Comparison of ENCODE assay signal across 10 mouse cellular contexts in the genomic region with DNA sequence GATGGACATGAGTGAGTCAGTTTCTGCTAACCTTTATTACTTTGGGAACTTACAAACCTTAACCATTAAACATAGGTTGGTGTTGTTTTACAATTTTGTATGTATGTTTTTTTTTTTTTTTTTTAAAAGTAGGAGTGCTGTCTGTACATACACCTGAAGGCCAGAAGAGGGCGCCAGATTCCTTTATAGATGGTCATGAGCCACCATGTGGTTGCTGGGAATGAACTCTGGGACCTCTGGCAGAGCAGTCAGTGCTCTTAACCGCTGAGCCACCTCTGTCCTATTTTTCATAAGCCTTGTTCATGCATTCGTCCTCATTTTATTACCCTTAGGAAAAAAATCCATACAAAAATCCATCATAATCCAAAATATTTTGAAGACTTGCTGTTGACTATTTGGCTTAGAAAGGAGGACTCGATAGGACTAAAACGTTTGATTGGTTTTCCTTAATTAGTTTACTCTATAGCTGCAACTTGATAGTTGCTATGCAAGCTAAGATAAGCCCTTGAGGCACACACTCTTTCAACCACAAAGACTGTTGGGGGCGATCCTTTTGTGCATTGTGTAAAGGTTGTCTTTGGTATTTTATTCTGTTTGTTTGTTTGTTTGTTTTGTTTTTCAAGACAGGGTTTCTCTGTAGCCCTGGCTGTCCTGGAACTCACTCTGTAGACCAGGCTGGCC. TPM values are rescaled to one million over a fixed set of nuclear protein-coding genes. Genes with fewer than 3 reads are reported as not detected.
DNase-seq lines count a peak whose midpoint lies in the region; ATAC-seq and TF ChIP-seq lines count a peak whose summit lies in the region.
"Had no signal": no experiment of that assay in that cellular context is flagged by ENCODE, and none has a peak within 500 bp of the region (broad histone marks: within the 10 kb centered on the region; RNA-seq: fewer than 3 reads in every experiment).

No protein-coding gene starts in this region.

- no peaks in the 10 kb centered on the region for H3K4me1 ChIP-seq in hindbrain, embryonic 14.5 days (replicated peaks; ENCODE audit: control insufficient read depth, insufficient read depth, low read length)
- H3K4me1 ChIP-seq in hindbrain, embryonic 16.5 days (ENCODE audit: control insufficient read depth, insufficient read depth, low read depth, low read length) = no peaks in the 10 kb centered on the region
- H3K4me1 ChIP-seq in E14TG2a.4 (replicated peaks; ENCODE audit: low read depth, low read length) = peaks cover 91% of the 10 kb centered on the region
- H3K4me1 ChIP-seq in liver, adult 2 months (ENCODE audit: control insufficient read depth, insufficient read depth, low read length) = no peaks in the 10 kb centered on the region; the same call in 1 of the 2 replicates
- H3K4me1 ChIP-seq: midbrain, embryonic 12.5 days had no signal

- 46% methylated on average over 6 of the region's 6 CpGs for WGBS in hindbrain, embryonic 14.5 days
- 44% methylated on average over 6 of the region's 6 CpGs for WGBS in hindbrain, embryonic 16.5 days
- 27% methylated on average over 6 of the region's 6 CpGs for WGBS in liver, adult 2 months

- no peaks in the 10 kb centered on the region for H3K79me2 ChIP-seq in liver, adult 2 months (ENCODE audit: control insufficient read depth, insufficient read depth, low read length)

- H3K9me3 ChIP-seq in hindbrain, embryonic 14.5 days (ENCODE audit: control insufficient read depth, low read length) = no peaks in the 10 kb centered on the region
- no peaks in the 10 kb centered on the region for H3K9me3 ChIP-seq in hindbrain, embryonic 16.5 days (ENCODE audit: control insufficient read depth, low read length)
- H3K9me3 ChIP-seq in E14TG2a.4 (ENCODE audit: low read length) = no peaks in the 10 kb centered on the region
- H3K9me3 ChIP-seq: midbrain, embryonic 12.5 days had no signal

- TF ChIP-seq POLR2A in liver, adult 2 months (IDR thresholded peaks at IDR 0.05; ENCODE audit: extremely low read depth, insufficient read depth, low read length) = no peak

- no peaks in the 10 kb centered on the region for H3K36me3 ChIP-seq in hindbrain, embryonic 14.5 days (replicated peaks; ENCODE audit: control insufficient read depth, insufficient read depth)
- no peaks in the 10 kb centered on the region for H3K36me3 ChIP-seq in hindbrain, embryonic 16.5 days (ENCODE audit: control insufficient read depth, insufficient read depth, low read length)
- H3K36me3 ChIP-seq in E14TG2a.4 (ENCODE audit: insufficient read depth, low read length) = peaks cover 5% of the 10 kb centered on the region; the same call in 1 of the 2 replicates
- H3K36me3 ChIP-seq in liver, adult 2 months (ENCODE audit: control insufficient read depth, insufficient read depth, low read length) = no peaks in the 10 kb centered on the region
- H3K36me3 ChIP-seq: midbrain, embryonic 12.5 days had no signal

- no peak overlapping the region for H3K4me2 ChIP-seq in hindbrain, embryonic 14.5 days (replicated peaks)
- H3K4me2 ChIP-seq in hindbrain, embryonic 16.5 days (ENCODE audit: low read length) = no peak overlapping the region
- H3K4me2 ChIP-seq: midbrain, embryonic 12.5 days had no signal

- peak; percentile 63 for DNase-seq in hindbrain, embryonic 14.5 days (ENCODE audit: low spot score)
- DNase-seq in c-Kit-positive CD71-positive TER-119-negative erythroid progenitor cells, embryonic 14.5 days (ENCODE audit: low read depth) = peak; percentile 85
- DNase-seq in liver, adult 2 months (ENCODE audit: extremely low read depth, low read depth, low spot score) = peak; percentile 81
- DNase-seq in gastrocnemius, adult 8-10 months (ENCODE audit: low spot score in 2 of 2) = no peak
- no peak for DNase-seq in heart, adult 8-10 months (ENCODE audit: low spot score)

- peak; percentile 75 for TF ChIP-seq CTCF in E14TG2a.4 (conservative IDR thresholded peaks at IDR 0.05; ENCODE audit: low read length)
- TF ChIP-seq CTCF in liver, adult 2 months (IDR thresholded peaks at IDR 0.05; ENCODE audit: low read depth, low read length) = peak; percentile 53

- no peak overlapping the region for H3K4me3 ChIP-seq in hindbrain, embryonic 14.5 days (replicated peaks; ENCODE audit: low read length)
- no peak overlapping the region for H3K4me3 ChIP-seq in hindbrain, embryonic 16.5 days (ENCODE audit: low read length)
- H3K4me3 ChIP-seq in E14TG2a.4 (replicated peaks; ENCODE audit: low read length) = no peak overlapping the region
- no peak overlapping the region for H3K4me3 ChIP-seq in liver, adult 2 months (ENCODE audit: insufficient read depth, low read depth, low read length)
- H3K4me3 ChIP-seq: erythroblast, embryonic 14.5 days; midbrain, embryonic 12.5 days had no signal

- no peaks in the 10 kb centered on the region for H3K27me3 ChIP-seq in hindbrain, embryonic 14.5 days (ENCODE audit: control insufficient read depth, insufficient read depth, low read length)
- H3K27me3 ChIP-seq in hindbrain, embryonic 16.5 days (replicated peaks; ENCODE audit: control insufficient read depth, insufficient read depth, low read length) = no peaks in the 10 kb centered on the region
- no peaks in the 10 kb centered on the region for H3K27me3 ChIP-seq in E14TG2a.4 (ENCODE audit: insufficient read depth, low read length)
- no peaks in the 10 kb centered on the region for H3K27me3 ChIP-seq in liver, adult 2 months (ENCODE audit: control insufficient read depth, insufficient read depth, low read length)

- ATAC-seq in hindbrain, embryonic 14.5 days (ENCODE audit: low FRiP score) = no peak
- ATAC-seq in hindbrain, embryonic 16.5 days = no peak
- no peak for ATAC-seq in frontal cortex, adult (ENCODE audit: low TSS enrichment)

- no peak overlapping the region for H3K27ac ChIP-seq in hindbrain, embryonic 14.5 days
- H3K27ac ChIP-seq in hindbrain, embryonic 16.5 days (ENCODE audit: low read depth, low read length) = no peak overlapping the region
- H3K27ac ChIP-seq in liver, adult 2 months (replicated peaks; ENCODE audit: insufficient read depth, low read depth, low read length) = no peak overlapping the region
- H3K27ac ChIP-seq: midbrain, embryonic 12.5 days had no signal

- no peak overlapping the region for H3K9ac ChIP-seq in hindbrain, embryonic 14.5 days
- H3K9ac ChIP-seq in hindbrain, embryonic 16.5 days (ENCODE audit: low read depth, low read length) = no peak overlapping the region
- H3K9ac ChIP-seq in liver, adult 2 months (ENCODE audit: low read depth, low read length) = no peak overlapping the region
- H3K9ac ChIP-seq: midbrain, embryonic 12.5 days had no signal

RNA-seq across cellular contexts. Expression of a gene that starts 6.8 kb away (rescaled TPM):
- 1.7 and 1.8 TPM in 2 replicates for polyA plus RNA-seq in hindbrain, embryonic 14.5 days (2014; fragmentation: Nextera tagmentation; extraction: Ambion mirVana)
- 2.5 and 2.6 TPM in 2 replicates for polyA plus RNA-seq in hindbrain, embryonic 16.5 days (2015; fragmentation: Nextera tagmentation; extraction: Ambion mirVana)
- 0.18 and 1.2 TPM in 2 replicates for total RNA-seq in liver, adult 2 months (2014; rRNA removed)
- polyA plus RNA-seq in liver, adult 2 months (2012; rRNA removed) = 0.20 and 0.31 TPM in 2 replicates
- total RNA-seq in gastrocnemius, adult 8-10 months (2022) = under 1 TPM in 3 of 4 experiments, not detected in 1; 0.19 to 0.56 (median 0.45) TPM
- total RNA-seq in heart, adult 8-10 months (2022) = 1 to 10 TPM in 1 of 4 experiments, under 1 TPM in 3; 0.31 to 1.9 (median 0.51) TPM

RNA-seq across cellular contexts. Expression of a gene that starts 7.7 kb away (rescaled TPM):
- polyA plus RNA-seq in hindbrain, embryonic 14.5 days (2014; fragmentation: Nextera tagmentation; extraction: Ambion mirVana) = 0.59 TPM in 1 of 2 replicates, not detected in the other
- 0.20 and 0.46 TPM in 2 replicates for polyA plus RNA-seq in hindbrain, embryonic 16.5 days (2015; fragmentation: Nextera tagmentation; extraction: Ambion mirVana)
- total RNA-seq in liver, adult 2 months (2014; rRNA removed) = not detected in 2 replicates
- 0.18 TPM in 1 of 2 replicates, not detected in the other for polyA plus RNA-seq in liver, adult 2 months (2012; rRNA removed)
- not detected for total RNA-seq in gastrocnemius, adult 8-10 months (2022)
- total RNA-seq in heart, adult 8-10 months (2022) = not detected
- polyA plus RNA-seq: erythroblast, embryonic 14.5 days had no signal

RNA-seq across cellular contexts. Expression of a gene that starts 12.0 kb away (rescaled TPM):
- 39.2 and 43.2 TPM in 2 replicates for polyA plus RNA-seq in hindbrain, embryonic 14.5 days (2014; fragmentation: Nextera tagmentation; extraction: Ambion mirVana)
- 52.0 and 53.7 TPM in 2 replicates for polyA plus RNA-seq in hindbrain, embryonic 16.5 days (2015; fragmentation: Nextera tagmentation; extraction: Ambion mirVana)
- 8.3 and 10.2 TPM in 2 replicates for total RNA-seq in liver, adult 2 months (2014; rRNA removed)
- 15.8 and 30.8 TPM in 2 replicates for polyA plus RNA-seq in liver, adult 2 months (2012; rRNA removed)
- total RNA-seq in gastrocnemius, adult 8-10 months (2022) = 10 to 100 TPM; 14.1 to 18.5 (median 16.1) TPM
- total RNA-seq in heart, adult 8-10 months (2022) = 10 to 100 TPM; 11.5 to 16.2 (median 13.7) TPM

RNA-seq across cellular contexts. Expression of a gene that starts 18.4 kb away (rescaled TPM):
- polyA plus RNA-seq in hindbrain, embryonic 14.5 days (2014; fragmentation: Nextera tagmentation; extraction: Ambion mirVana) = 24.9 and 29.6 TPM in 2 replicates
- polyA plus RNA-seq in hindbrain, embryonic 16.5 days (2015; fragmentation: Nextera tagmentation; extraction: Ambion mirVana) = 29.2 and 32.6 TPM in 2 replicates
- 47.2 and 58.5 TPM in 2 replicates for total RNA-seq in liver, adult 2 months (2014; rRNA removed)
- polyA plus RNA-seq in liver, adult 2 months (2012; rRNA removed) = 95.4 and 105 TPM in 2 replicates
- total RNA-seq in gastrocnemius, adult 8-10 months (2022) = 10 to 100 TPM; 35.3 to 41.1 (median 38.3) TPM
- 100 to 1,000 TPM in 2 of 4 experiments, 10 to 100 TPM in 2; 96.8 to 113 (median 105) TPM for total RNA-seq in heart, adult 8-10 months (2022)

RNA-seq across cellular contexts. Expression of a gene that starts 18.4 kb away (rescaled TPM):
- polyA plus RNA-seq in hindbrain, embryonic 14.5 days (2014; fragmentation: Nextera tagmentation; extraction: Ambion mirVana) = 10.4 and 11.4 TPM in 2 replicates
- polyA plus RNA-seq in hindbrain, embryonic 16.5 days (2015; fragmentation: Nextera tagmentation; extraction: Ambion mirVana) = 16.2 and 17.2 TPM in 2 replicates
- total RNA-seq in liver, adult 2 months (2014; rRNA removed) = 11.1 and 12.7 TPM in 2 replicates
- 23.9 and 30.2 TPM in 2 replicates for polyA plus RNA-seq in liver, adult 2 months (2012; rRNA removed)
- 10 to 100 TPM; 14.5 to 18.7 (median 17.1) TPM for total RNA-seq in gastrocnemius, adult 8-10 months (2022)
- total RNA-seq in heart, adult 8-10 months (2022) = 10 to 100 TPM; 18.1 to 21.0 (median 19.3) TPM

Comparison
In these comparisons a context has a peak if more than half of its experiments do, and no peak if none do; other contexts are left out.
1. DNase-seq: peak in hindbrain, embryonic 14.5 days (single experiment), c-Kit-positive CD71-positive TER-119-negative erythroid progenitor cells, embryonic 14.5 days (single experiment) and liver, adult 2 months (single experiment); none in gastrocnemius, adult 8-10 months (0 of 2) and heart, adult 8-10 months (single experiment).